Mouse (Mus musculus) limb, embryonic 12.5 days (tissue): ENCODE results near the gene Olfr775. TPM values are rescaled to one million over a fixed set of nuclear protein-coding genes. Genes with fewer than 3 reads are reported as not detected.

Source experiments
- ATAC-seq: fragments of 200-750 bp; cut with Nextera tagmentation; 2 replicates; pipeline ENCODE4 v1.8.0; 2017; ENCODE audit warnings: low read depth, moderate TSS enrichment; ENCODE audit not compliant: insufficient number of reproducible peaks, insufficient read depth, low FRiP score, low TSS enrichment
- H3K27ac ChIP-seq: fragments of 300-500 bp; sonication (generic); 2 replicates; pipeline ENCODE4 v1.5.1; 2016; ENCODE audit warnings: mild to moderate bottlenecking, moderate library complexity
- H3K27me3 ChIP-seq: fragments of 300-500 bp; sonication (generic); 2 replicates; pipeline ENCODE4 v1.6.1; 2016; ENCODE audit warnings: mild to moderate bottlenecking, moderate library complexity
- H3K36me3 ChIP-seq: fragments of 300-500 bp; sonication (generic); 2 replicates; pipeline ENCODE4 v1.6.1; 2016; ENCODE audit warnings: mild to moderate bottlenecking, moderate library complexity
- H3K4me1 ChIP-seq: fragments of 300-500 bp; sonication (generic); replicated peaks from 2 replicates; pipeline ENCODE4 v1.6.1; 2016
- H3K4me2 ChIP-seq: fragments of 300-500 bp; sonication (generic); 2 replicates; pipeline ENCODE4 v1.6.1; 2016; ENCODE audit warnings: mild to moderate bottlenecking, moderate library complexity
- H3K4me3 ChIP-seq: fragments of 300-500 bp; sonication (generic); replicated peaks from 2 replicates; pipeline ENCODE4 v1.5.1; 2016; ENCODE audit warnings: mild to moderate bottlenecking
- H3K9ac ChIP-seq: fragments of 300-500 bp; sonication (generic); replicated peaks from 2 replicates; pipeline ENCODE4 v1.6.1; 2016; ENCODE audit warnings: mild to moderate bottlenecking, moderate library complexity
- H3K9me3 ChIP-seq: fragments of 300-500 bp; sonication (generic); 2 replicates; pipeline ENCODE4 v1.6.1; 2016; ENCODE audit warnings: mild to moderate bottlenecking, moderate library complexity
- WGBS: fragments of 180-500 bp; shearing (Covaris S2); methylation state at CpG from one replicate; pipeline ENCODE4 v1.1.7; 2016; 5-methylcytosine and 5-hydroxymethylcytosine counted together
- polyA plus RNA-seq: library from polyadenylated mRNA; unstranded; fragments of >200 nt; fragmentation: Nextera tagmentation; extraction: Ambion mirVana; gene quantifications from 2 replicates; pipeline ENCODE4 v1.2.1, GENCODE M21; 2016

Gene Olfr775
- polyA plus RNA-seq, result not detected in 2 replicates

- WGBS, result 64% methylated on average over 3 of the region's 3 CpGs
- Histone ChIP-seq H3K9ac (no peak within 1 kb of the TSS), H3K4me2 (no peak within 1 kb of the TSS), H3K27ac (no peak within 1 kb of the TSS), H3K36me3 (no peaks in the 10 kb centered on the region), H3K9me3 (no peaks in the 10 kb centered on the region), H3K27me3 (no peaks in the 10 kb centered on the region), H3K4me1 (no peaks in the 10 kb centered on the region), H3K4me3 (no peak within 1 kb of the TSS)
- ATAC-seq, result no peak
Observed at GRCm38 (mm10) chr10:129248112-129248511, at the start of gene Olfr775. Olfr775 (plus strand) TSS chr10:129248412.

GRCm38 (mm10) chr10:129230737-129231136 is 17.5 kb upstream of the Olfr775 start:
- 0 out of 2 replicates have a peak, but pooled peaks cover 3% of the 10 kb centered on the region for H3K9me3 ChIP-seq
- no peaks in the 10 kb centered on the region for H3K36me3 ChIP-seq
- no peak overlapping the region for H3K27ac ChIP-seq
- no peak for ATAC-seq
- H3K4me1 ChIP-seq, result no peaks in the 10 kb centered on the region
- H3K4me3 ChIP-seq, result no peak overlapping the region
- no peak overlapping the region for H3K9ac ChIP-seq
- no peak overlapping the region for H3K4me2 ChIP-seq
- WGBS, result 82% methylated on average over 1 of the region's 1 CpGs
- no peaks in the 10 kb centered on the region for H3K27me3 ChIP-seq

- WGBS, result 69% methylated on average over 2 of the region's 2 CpGs
- Histone ChIP-seq H3K27me3 (no peaks in the 10 kb centered on the region), H3K4me1 (no peaks in the 10 kb centered on the region), H3K4me2 (no peak within 1 kb of the TSS), H3K9ac (no peak within 1 kb of the TSS), H3K27ac (no peak within 1 kb of the TSS), H3K9me3 (0 out of 2 replicates have a peak, but pooled peaks cover 3% of the 10 kb centered on the region), H3K4me3 (no peak within 1 kb of the TSS), H3K36me3 (no peaks in the 10 kb centered on the region)
- ATAC-seq, result no peak
Observed at GRCm38 (mm10) chr10:129235904-129236303, 12.3 kb upstream of the Olfr775 start, which contains the start of gene Olfr774. Olfr774 (plus strand) TSS chr10:129236204.

- H3K27ac ChIP-seq, result no peak within 1 kb of the TSS
- no peaks in the 10 kb centered on the region for H3K36me3 ChIP-seq
- H3K9ac ChIP-seq, result no peak within 1 kb of the TSS
- H3K4me3 ChIP-seq, result no peak within 1 kb of the TSS
- H3K9me3 ChIP-seq, result no peaks in the 10 kb centered on the region
- ATAC-seq, result no peak
- no peak within 1 kb of the TSS for H3K4me2 ChIP-seq
- no peaks in the 10 kb centered on the region for H3K27me3 ChIP-seq
- H3K4me1 ChIP-seq, result no peaks in the 10 kb centered on the region
Observed at GRCm38 (mm10) chr10:129258827-129259226, 10.6 kb downstream of the Olfr775 start, which contains the start of gene Olfr776. Olfr776 (plus strand) TSS chr10:129259127.

- H3K27me3 ChIP-seq, result no peaks in the 10 kb centered on the region
- no peak within 1 kb of the TSS for H3K9ac ChIP-seq
- no peak within 1 kb of the TSS for H3K4me3 ChIP-seq
- no peak within 1 kb of the TSS for H3K4me2 ChIP-seq
- no peak for ATAC-seq
- H3K4me1 ChIP-seq, result no peaks in the 10 kb centered on the region
- H3K27ac ChIP-seq, result no peak within 1 kb of the TSS
- WGBS, result 92% methylated on average over 2 of the region's 2 CpGs
- no peaks in the 10 kb centered on the region for H3K9me3 ChIP-seq
- H3K36me3 ChIP-seq, result no peaks in the 10 kb centered on the region
Observed at GRCm38 (mm10) chr10:129271081-129271535, 22.9 kb downstream of the Olfr775 start, which contains the start of gene Olfr777. Olfr777 (minus strand) TSS chr10:129271485.

Other genes with a start within 250 kb of the Olfr775 start
- not detected in 2 replicates for gene Olfr763, start 237.6 kb upstream of the Olfr775 start, polyA plus RNA-seq
- not detected in 2 replicates for gene Olfr764-ps1, start 208.5 kb upstream of the Olfr775 start, polyA plus RNA-seq
- not detected in 2 replicates for gene Olfr765, start 198.4 kb upstream of the Olfr775 start, polyA plus RNA-seq
- not detected in 2 replicates for gene Olfr766-ps1, start 179.4 kb upstream of the Olfr775 start, polyA plus RNA-seq
- not detected in 2 replicates for gene Olfr767, start 165.5 kb upstream of the Olfr775 start, polyA plus RNA-seq
- gene Olfr768, start 149.0 kb upstream of the Olfr775 start, polyA plus RNA-seq, result not detected in 2 replicates
- not detected in 2 replicates for gene Olfr769, start 130.6 kb upstream of the Olfr775 start, polyA plus RNA-seq
- not detected in 2 replicates for gene Olfr770, start 109.4 kb upstream of the Olfr775 start, polyA plus RNA-seq
- gene Olfr771, start 83.7 kb upstream of the Olfr775 start, polyA plus RNA-seq, result not detected in 2 replicates
- not detected in 2 replicates for gene Olfr772, start 70.5 kb upstream of the Olfr775 start, polyA plus RNA-seq
- gene Olfr773, start 61.0 kb upstream of the Olfr775 start, polyA plus RNA-seq, result not detected in 2 replicates
- gene Olfr774, start 12.2 kb upstream of the Olfr775 start, polyA plus RNA-seq, result not detected in 2 replicates
- gene Olfr776, start 10.7 kb downstream of the Olfr775 start, polyA plus RNA-seq, result not detected in 2 replicates
- gene Olfr777, start 23.1 kb downstream of the Olfr775 start, polyA plus RNA-seq, result not detected in 2 replicates
- gene Olfr780, start 69.7 kb downstream of the Olfr775 start, polyA plus RNA-seq, result not detected in 2 replicates
- not detected in 2 replicates for gene Olfr781, start 80.4 kb downstream of the Olfr775 start, polyA plus RNA-seq
- not detected in 2 replicates for gene Olfr782, start 100.4 kb downstream of the Olfr775 start, polyA plus RNA-seq
- 0.09 TPM in 2 replicates for gene Olfr784, start 135.7 kb downstream of the Olfr775 start, polyA plus RNA-seq
- gene Olfr785, start 157.0 kb downstream of the Olfr775 start, polyA plus RNA-seq, result not detected in 2 replicates
- gene Olfr786, start 178.9 kb downstream of the Olfr775 start, polyA plus RNA-seq, result not detected in 2 replicates
- gene Olfr787, start 213.4 kb downstream of the Olfr775 start, polyA plus RNA-seq, result not detected in 2 replicates
- not detected in 2 replicates for gene Olfr788, start 222.6 kb downstream of the Olfr775 start, polyA plus RNA-seq
- not detected in 2 replicates for gene Olfr789, start 236.3 kb downstream of the Olfr775 start, polyA plus RNA-seq